Mouse (Mus musculus): ENCODE measurements around the gene Xpo6. TPM values are rescaled to one million over a fixed set of nuclear protein-coding genes. Genes with fewer than 3 reads are reported as not detected.

Xpo6 gene
- polyA plus RNA-seq, 1 experiment = 65.0 TPM

DNA sequence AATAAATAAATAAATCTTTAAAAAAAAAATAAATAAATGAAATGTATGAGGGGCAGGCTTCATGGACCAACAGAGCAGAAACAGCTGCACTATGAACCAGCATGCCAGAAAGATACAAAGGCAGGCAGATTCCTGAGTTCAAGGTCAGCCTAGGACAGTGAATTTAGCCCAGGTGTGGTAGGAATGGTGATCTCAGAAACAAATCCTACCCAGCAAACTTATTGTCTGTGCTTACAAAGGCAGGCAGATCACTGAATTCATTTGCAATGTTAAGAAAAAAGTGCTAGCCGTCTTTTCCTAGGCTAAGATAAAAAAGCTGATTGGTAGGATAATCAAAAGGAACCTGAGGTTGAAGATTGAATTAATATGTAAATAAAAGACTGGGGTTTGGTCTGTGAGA is 54.1 kb downstream of the Xpo6 start:
- no peaks in the 10 kb centered on the region for H3K27me3 ChIP-seq (ENCODE audit: control insufficient read depth, insufficient read depth, insufficient read length)
- H3K79me3 ChIP-seq (ENCODE audit: low read depth) = no peaks in the 10 kb centered on the region
- peaks cover 44% of the 10 kb centered on the region for H3K36me3 ChIP-seq (ENCODE audit: control insufficient read depth, insufficient read depth)
- H3K4me3 ChIP-seq (ENCODE audit: insufficient read depth, poor library complexity, severe bottlenecking) = no peak overlapping the region
- H3ac ChIP-seq (ENCODE audit: control insufficient read depth, insufficient read length, low read depth) = no peak overlapping the region
- no peak for TF ChIP-seq MYOG (IDR thresholded peaks at IDR 0.05; ENCODE audit: control insufficient read depth, extremely low read depth, insufficient read length)
- no peak for TF ChIP-seq USF1 (IDR thresholded peaks at IDR 0.05; ENCODE audit: low read depth)
- no peak for TF ChIP-seq MAX (IDR thresholded peaks at IDR 0.05)
- no peak for TF ChIP-seq CEBPB (IDR thresholded peaks at IDR 0.05; ENCODE audit: low read depth)
- TF ChIP-seq MYOD1 (IDR thresholded peaks at IDR 0.05; ENCODE audit: control insufficient read depth, insufficient read length, low read depth) = no peak
- TF ChIP-seq FOSL1 (IDR thresholded peaks at IDR 0.05; ENCODE audit: insufficient read depth, low read length, poor library complexity, severe bottlenecking) = no peak
- no peak for TF ChIP-seq CTCF (IDR thresholded peaks at IDR 0.05; ENCODE audit: control insufficient read depth, insufficient read depth, insufficient read length)
- H3K79me2 ChIP-seq (ENCODE audit: control insufficient read depth, insufficient read depth) = no peaks in the 10 kb centered on the region

DNA sequence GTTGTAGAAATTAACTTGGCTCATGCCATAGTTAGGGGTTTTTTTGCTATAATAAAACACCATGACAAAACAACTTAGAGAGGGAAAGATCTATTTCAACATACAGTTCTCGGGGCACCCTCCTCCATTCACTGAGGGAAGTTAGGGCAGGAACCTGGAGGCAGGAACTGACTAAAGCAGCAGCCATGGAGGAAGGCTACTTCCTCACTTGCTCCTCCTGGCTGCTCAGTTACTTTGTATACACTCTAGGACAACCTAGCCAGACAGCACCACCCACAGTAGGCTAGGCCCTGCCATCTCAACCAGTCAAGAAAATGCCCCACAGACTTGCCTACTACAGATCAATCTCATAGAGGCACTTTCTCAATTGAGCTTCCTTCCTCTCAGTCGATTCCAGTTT is 55.9 kb downstream of the Xpo6 start:
- no peaks in the 10 kb centered on the region for H3K79me2 ChIP-seq (ENCODE audit: control insufficient read depth, insufficient read depth)
- H3K27me3 ChIP-seq (ENCODE audit: control insufficient read depth, insufficient read depth, insufficient read length) = no peaks in the 10 kb centered on the region
- peaks cover 54% of the 10 kb centered on the region for H3K36me3 ChIP-seq (ENCODE audit: control insufficient read depth, insufficient read depth)
- TF ChIP-seq USF1 (IDR thresholded peaks at IDR 0.05; ENCODE audit: low read depth) (no peak), CEBPB (IDR thresholded peaks at IDR 0.05; ENCODE audit: low read depth) (no peak), MYOD1 (IDR thresholded peaks at IDR 0.05; ENCODE audit: control insufficient read depth, insufficient read length, low read depth) (no peak), MAX (IDR thresholded peaks at IDR 0.05) (no peak), CTCF (IDR thresholded peaks at IDR 0.05; ENCODE audit: control insufficient read depth, insufficient read depth, insufficient read length) (no peak), MYOG (IDR thresholded peaks at IDR 0.05; ENCODE audit: control insufficient read depth, extremely low read depth, insufficient read length) (no peak), FOSL1 (IDR thresholded peaks at IDR 0.05; ENCODE audit: insufficient read depth, low read length, poor library complexity, severe bottlenecking) (no peak)
- no peaks in the 10 kb centered on the region for H3K79me3 ChIP-seq (ENCODE audit: low read depth)
- no peak overlapping the region for H3K4me3 ChIP-seq (ENCODE audit: insufficient read depth, poor library complexity, severe bottlenecking)
- H3ac ChIP-seq (ENCODE audit: control insufficient read depth, insufficient read length, low read depth) = no peak overlapping the region

DNA sequence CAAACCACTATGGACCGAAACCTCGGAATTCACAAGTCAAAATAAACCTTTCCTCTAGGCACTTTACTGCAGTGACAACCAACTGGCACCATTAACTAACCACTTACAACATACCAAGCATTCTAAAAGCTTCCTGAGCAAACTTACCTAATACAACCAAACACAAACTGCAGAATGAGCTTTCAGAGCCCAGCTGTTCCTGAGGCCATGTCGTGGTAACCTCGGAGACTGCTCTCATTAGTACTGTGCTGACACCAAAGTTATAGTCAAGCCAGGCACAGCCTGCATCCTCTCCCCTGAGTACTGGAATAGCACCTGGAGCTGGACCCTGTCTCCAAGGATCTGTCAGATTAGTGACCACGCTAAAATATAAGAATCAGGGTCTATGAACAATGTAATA is 62.5 kb downstream of the Xpo6 start:
- TF ChIP-seq MYOG (IDR thresholded peaks at IDR 0.05; ENCODE audit: control insufficient read depth, extremely low read depth, insufficient read length) (no peak), MAX (IDR thresholded peaks at IDR 0.05) (no peak), FOSL1 (IDR thresholded peaks at IDR 0.05; ENCODE audit: insufficient read depth, low read length, poor library complexity, severe bottlenecking) (no peak), MYOD1 (IDR thresholded peaks at IDR 0.05; ENCODE audit: control insufficient read depth, insufficient read length, low read depth) (peak; percentile 4)
- H3K27me3 ChIP-seq (ENCODE audit: control insufficient read depth, insufficient read depth, insufficient read length) = no peaks in the 10 kb centered on the region
- no peak overlapping the region for H3K4me3 ChIP-seq (ENCODE audit: insufficient read depth, poor library complexity, severe bottlenecking)
- peaks cover 43% of the 10 kb centered on the region for H3K36me3 ChIP-seq (ENCODE audit: control insufficient read depth, insufficient read depth)
- no peaks in the 10 kb centered on the region for H3K79me3 ChIP-seq (ENCODE audit: low read depth)
- H3ac ChIP-seq (ENCODE audit: control insufficient read depth, insufficient read length, low read depth) = no peak overlapping the region
- H3K79me2 ChIP-seq (ENCODE audit: control insufficient read depth, insufficient read depth) = no peaks in the 10 kb centered on the region

DNA sequence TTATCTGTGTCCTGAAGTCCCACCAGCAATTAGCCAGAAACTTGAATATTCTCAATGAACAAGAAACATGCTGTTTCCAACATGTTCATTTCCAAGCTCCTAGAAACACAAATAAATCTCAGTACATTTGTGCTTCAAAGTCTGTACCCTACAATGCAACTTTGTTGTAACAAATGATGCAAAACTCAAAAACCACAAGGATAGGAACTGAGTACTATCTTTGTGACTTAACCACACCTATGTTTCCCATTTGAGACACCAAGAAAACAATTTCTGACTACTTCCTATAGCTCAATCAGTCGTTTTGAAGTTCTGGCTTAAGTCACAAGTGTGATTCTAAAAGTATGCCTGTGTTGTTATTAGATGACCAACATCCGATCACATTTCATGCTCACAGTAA is 64.9 kb downstream of the Xpo6 start:
- Histone ChIP-seq H3K4me3 (ENCODE audit: insufficient read depth, poor library complexity, severe bottlenecking) (no peak overlapping the region), H3K79me3 (ENCODE audit: low read depth) (no peaks in the 10 kb centered on the region), H3K27me3 (ENCODE audit: control insufficient read depth, insufficient read depth, insufficient read length) (no peaks in the 10 kb centered on the region), H3ac (ENCODE audit: control insufficient read depth, insufficient read length, low read depth) (no peak overlapping the region), H3K79me2 (ENCODE audit: control insufficient read depth, insufficient read depth) (no peaks in the 10 kb centered on the region), H3K36me3 (ENCODE audit: control insufficient read depth, insufficient read depth) (peaks cover 37% of the 10 kb centered on the region)
- TF ChIP-seq FOSL1 (IDR thresholded peaks at IDR 0.05; ENCODE audit: insufficient read depth, low read length, poor library complexity, severe bottlenecking) = no peak
- no peak for TF ChIP-seq MYOD1 (IDR thresholded peaks at IDR 0.05; ENCODE audit: control insufficient read depth, insufficient read length, low read depth)
- no peak for TF ChIP-seq CEBPB (IDR thresholded peaks at IDR 0.05; ENCODE audit: low read depth)
- no peak for TF ChIP-seq MYOG (IDR thresholded peaks at IDR 0.05; ENCODE audit: control insufficient read depth, extremely low read depth, insufficient read length)
- no peak for TF ChIP-seq CTCF (IDR thresholded peaks at IDR 0.05; ENCODE audit: control insufficient read depth, insufficient read depth, insufficient read length)
- TF ChIP-seq MAX (IDR thresholded peaks at IDR 0.05) = no peak
- no peak for TF ChIP-seq USF1 (IDR thresholded peaks at IDR 0.05; ENCODE audit: low read depth)

DNA sequence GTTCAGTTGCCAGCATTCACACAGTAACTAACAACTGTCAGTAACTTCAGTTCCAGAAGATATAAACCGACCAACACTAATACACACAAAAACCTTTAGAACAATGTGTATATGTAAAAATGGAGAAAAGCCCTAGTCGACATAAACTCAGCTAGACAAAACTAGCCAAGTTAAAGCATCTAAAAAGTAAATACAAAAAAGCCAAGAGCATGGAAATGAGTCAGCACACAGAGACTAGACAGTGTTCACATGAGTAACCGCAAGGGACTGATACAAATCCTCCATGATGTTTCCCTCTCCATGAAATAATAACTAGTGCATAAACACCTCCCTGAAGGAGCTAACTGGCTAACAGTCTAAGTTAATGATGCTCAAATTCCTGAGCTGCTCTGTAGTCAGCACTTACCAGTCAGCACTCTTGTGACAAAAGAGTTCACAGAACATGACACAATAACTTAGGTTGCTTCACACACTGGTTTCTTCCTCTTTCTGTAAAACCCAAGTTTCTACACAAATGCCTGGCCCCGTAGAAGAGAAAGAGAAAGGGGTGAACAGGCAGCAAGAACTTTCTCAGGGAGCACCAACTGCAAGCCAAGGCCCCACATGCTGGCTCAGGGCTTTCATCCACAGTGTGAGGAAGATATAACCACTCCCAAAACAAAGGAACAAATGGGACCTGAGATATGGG is 65.5 kb downstream of the Xpo6 start:
- Histone ChIP-seq H3K4me3 (ENCODE audit: insufficient read depth, poor library complexity, severe bottlenecking) (no peak overlapping the region), H3K27me3 (ENCODE audit: control insufficient read depth, insufficient read depth, insufficient read length) (no peaks in the 10 kb centered on the region), H3K79me2 (ENCODE audit: control insufficient read depth, insufficient read depth) (no peaks in the 10 kb centered on the region), H3K79me3 (ENCODE audit: low read depth) (no peaks in the 10 kb centered on the region), H3ac (ENCODE audit: control insufficient read depth, insufficient read length, low read depth) (no peak overlapping the region), H3K36me3 (ENCODE audit: control insufficient read depth, insufficient read depth) (peaks cover 38% of the 10 kb centered on the region)
- TF ChIP-seq USF1 (IDR thresholded peaks at IDR 0.05; ENCODE audit: low read depth) (no peak), MAX (IDR thresholded peaks at IDR 0.05) (no peak), MYOG (IDR thresholded peaks at IDR 0.05; ENCODE audit: control insufficient read depth, extremely low read depth, insufficient read length) (no peak)

DNA sequence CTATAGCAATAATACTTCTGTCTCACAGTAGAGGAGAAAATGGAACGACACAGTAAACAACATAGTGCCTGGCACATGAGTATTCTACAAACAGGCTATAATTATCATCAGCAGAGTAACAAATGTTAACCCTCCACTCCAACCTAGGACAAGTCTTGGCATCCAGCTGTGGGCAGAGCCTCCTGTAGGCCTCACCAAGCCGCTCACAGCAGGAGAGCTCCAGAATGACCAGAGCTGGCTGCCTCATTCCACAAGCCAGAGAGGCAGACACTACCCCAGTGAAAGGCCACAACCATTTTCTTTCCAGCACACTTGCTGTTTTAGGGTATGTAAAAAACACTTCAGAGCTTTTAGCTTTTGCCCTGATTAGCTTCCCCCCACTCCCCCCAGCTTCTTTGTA is 72.6 kb downstream of the Xpo6 start:
- TF ChIP-seq MAX (IDR thresholded peaks at IDR 0.05) (no peak), CEBPB (IDR thresholded peaks at IDR 0.05; ENCODE audit: low read depth) (no peak), MYOD1 (IDR thresholded peaks at IDR 0.05; ENCODE audit: control insufficient read depth, insufficient read length, low read depth) (no peak), MYOG (IDR thresholded peaks at IDR 0.05; ENCODE audit: control insufficient read depth, extremely low read depth, insufficient read length) (no peak), CTCF (IDR thresholded peaks at IDR 0.05; ENCODE audit: control insufficient read depth, insufficient read depth, insufficient read length) (no peak), FOSL1 (IDR thresholded peaks at IDR 0.05; ENCODE audit: insufficient read depth, low read length, poor library complexity, severe bottlenecking) (no peak), USF1 (IDR thresholded peaks at IDR 0.05; ENCODE audit: low read depth) (no peak)
- Histone ChIP-seq H3K36me3 (ENCODE audit: control insufficient read depth, insufficient read depth) (peaks cover 41% of the 10 kb centered on the region), H3K4me3 (ENCODE audit: insufficient read depth, poor library complexity, severe bottlenecking) (no peak overlapping the region), H3K27me3 (ENCODE audit: control insufficient read depth, insufficient read depth, insufficient read length) (no peaks in the 10 kb centered on the region), H3K79me2 (ENCODE audit: control insufficient read depth, insufficient read depth) (no peaks in the 10 kb centered on the region), H3ac (ENCODE audit: control insufficient read depth, insufficient read length, low read depth) (no peak overlapping the region), H3K79me3 (ENCODE audit: low read depth) (no peaks in the 10 kb centered on the region)

All from C2C12 (cell line).